Mouse (Mus musculus) midbrain, embryonic 15.5 days (tissue): ENCODE results near the gene Slc29a3. TPM values are rescaled to one million over a fixed set of nuclear protein-coding genes. Genes with fewer than 3 reads are reported as not detected.
A peak's percentile ranks its signal among the peaks of the same experiment; 100 is the strongest.
"Not testable (repeated sequence)": the region's sequence is repeated elsewhere in the genome, so short reads cannot be mapped to it uniquely, and the experiment has no call there.

Experiments
- ATAC-seq: fragments of 200-750 bp; cut with Nextera tagmentation; replicated peaks from 2 replicates; pipeline ENCODE4 v1.8.0; 2017; ENCODE audit warnings: moderate TSS enrichment
- H3K27ac ChIP-seq: fragments of 300-500 bp; sonication (generic); 2 replicates; pipeline ENCODE4 v1.5.1; 2015; ENCODE audit warnings: mild to moderate bottlenecking, inconsistent platforms
- H3K27me3 ChIP-seq: fragments of 300-500 bp; sonication (generic); replicated peaks from 2 replicates; pipeline ENCODE4 v1.6.1; 2015; ENCODE audit warnings: inconsistent platforms
- H3K36me3 ChIP-seq: fragments of 300-500 bp; sonication (generic); replicated peaks from 2 replicates; pipeline ENCODE4 v1.6.1; 2015; ENCODE audit warnings: inconsistent platforms
- H3K4me1 ChIP-seq: fragments of 300-500 bp; sonication (generic); 2 replicates; pipeline ENCODE4 v1.6.1; 2015; ENCODE audit warnings: inconsistent platforms
- H3K4me2 ChIP-seq: fragments of 300-500 bp; sonication (generic); 2 replicates; pipeline ENCODE4 v1.6.1; 2015; ENCODE audit warnings: inconsistent platforms, mild to moderate bottlenecking, moderate library complexity
- H3K4me3 ChIP-seq: fragments of 300-500 bp; sonication (generic); 2 replicates; pipeline ENCODE4 v1.5.1; 2015; ENCODE audit warnings: mild to moderate bottlenecking, inconsistent platforms
- H3K9ac ChIP-seq: fragments of 300-500 bp; sonication (generic); 2 replicates; pipeline ENCODE4 v1.6.1; 2015; ENCODE audit warnings: mild to moderate bottlenecking, inconsistent platforms
- H3K9me3 ChIP-seq: fragments of 300-500 bp; sonication (generic); 2 replicates; pipeline ENCODE4 v1.6.1; 2016; ENCODE audit warnings: inconsistent platforms
- WGBS: fragments of 180-500 bp; shearing (Covaris S2); methylation state at CpG from one replicate; pipeline ENCODE4 v1.1.7; 2015; ENCODE audit warnings: mixed read lengths; 5-methylcytosine and 5-hydroxymethylcytosine counted together
- polyA plus RNA-seq: library from polyadenylated mRNA; unstranded; fragments of >200 nt; fragmentation: Nextera tagmentation; extraction: Ambion mirVana; gene quantifications from 2 replicates; pipeline ENCODE4 v1.2.1, GENCODE M21; 2015

Slc29a3 gene
- polyA plus RNA-seq, 1 experiment from 2014 or later, result 10.7 TPM

DNA sequence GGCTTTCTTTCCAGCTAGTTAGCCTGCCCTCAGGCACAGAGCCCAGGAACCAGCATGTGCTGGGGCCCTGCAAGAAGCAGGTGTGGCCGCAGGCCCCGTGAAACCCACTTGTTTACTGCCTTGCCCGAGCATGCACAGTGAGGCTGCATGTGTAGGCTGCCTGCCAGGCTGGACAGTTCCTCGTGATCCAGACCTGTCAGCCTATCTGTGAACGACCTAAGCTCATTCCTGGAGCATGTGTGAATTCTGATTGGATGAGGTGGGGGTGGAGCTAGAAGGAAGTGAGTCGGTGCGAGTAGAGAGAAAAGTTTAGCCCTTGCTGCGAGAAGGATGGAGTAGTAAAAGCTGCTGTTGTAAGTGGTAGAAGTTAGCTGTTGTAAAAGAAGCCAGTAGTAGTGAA, 40.3 kb downstream of the Slc29a3 start:
- not testable (repeated sequence) for H3K4me2 ChIP-seq, H3K27ac ChIP-seq, H3K4me1 ChIP-seq, H3K9me3 ChIP-seq, H3K4me3 ChIP-seq, H3K9ac ChIP-seq, H3K27me3 ChIP-seq, ATAC-seq
- 69% methylated on average over 8 of the region's 8 CpGs for WGBS
- H3K36me3 ChIP-seq, result peaks cover 14% of the 10 kb centered on the region; the same call in 1 of the 2 replicates

DNA sequence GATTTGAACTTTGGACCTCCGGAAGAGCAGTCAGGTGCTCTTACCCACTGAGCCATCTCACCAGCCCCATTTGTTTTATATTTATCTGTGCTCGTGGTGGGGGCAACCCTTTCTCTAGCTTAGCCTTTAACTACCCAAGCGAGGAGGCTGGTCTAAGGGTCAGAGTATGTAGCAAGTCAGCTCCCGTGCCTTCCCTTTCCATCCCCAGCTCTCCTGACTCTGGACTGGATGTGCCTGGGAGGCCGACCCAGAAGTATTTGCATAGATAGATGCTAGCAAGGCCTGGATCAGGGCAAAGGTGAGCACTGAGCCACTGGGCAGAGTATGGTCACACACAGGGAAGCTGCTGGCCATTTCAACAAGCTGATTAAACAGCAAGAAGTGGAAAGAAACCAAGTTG, 43.8 kb downstream of the Slc29a3 start:
- WGBS, result 77% methylated on average over 5 of the region's 5 CpGs
- Histone ChIP-seq H3K4me1 (no peaks in the 10 kb centered on the region), H3K9ac (no peak overlapping the region), H3K4me3 (no peak overlapping the region), H3K9me3 (no peaks in the 10 kb centered on the region), H3K27ac (no peak overlapping the region), H3K27me3 (no peaks in the 10 kb centered on the region), H3K4me2 (no peak overlapping the region), H3K36me3 (0 out of 2 replicates have a peak, but pooled peaks cover 1% of the 10 kb centered on the region)
- no peak for ATAC-seq

DNA sequence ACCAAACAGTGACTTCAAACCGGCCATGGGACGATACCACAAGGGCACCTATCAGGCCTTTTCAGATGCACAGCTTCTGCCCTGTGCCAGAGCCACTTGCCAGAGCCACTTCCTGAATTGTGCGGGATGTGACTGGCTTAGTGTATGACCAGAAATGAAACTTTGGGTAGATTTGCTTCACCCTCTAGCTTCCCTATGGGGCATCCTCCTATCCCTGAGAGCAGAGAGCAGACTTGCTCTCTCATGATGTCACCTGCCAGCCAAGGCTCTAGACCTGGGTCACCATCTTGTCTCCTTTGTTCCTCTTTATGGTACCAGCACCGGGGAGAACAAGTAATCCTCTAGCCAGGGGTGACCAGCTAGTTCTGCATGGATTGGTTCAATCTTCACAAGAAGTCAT, 46.3 kb downstream of the Slc29a3 start:
- 89% methylated on average over 4 of the region's 4 CpGs for WGBS
- H3K9ac ChIP-seq, result no peak overlapping the region
- H3K27me3 ChIP-seq, result no peaks in the 10 kb centered on the region
- H3K27ac ChIP-seq, result no peak overlapping the region
- no peaks in the 10 kb centered on the region for H3K4me1 ChIP-seq
- H3K4me2 ChIP-seq, result no peak overlapping the region
- H3K36me3 ChIP-seq, result no peaks in the 10 kb centered on the region
- H3K4me3 ChIP-seq, result no peak overlapping the region
- no peak for ATAC-seq
- H3K9me3 ChIP-seq, result no peaks in the 10 kb centered on the region

DNA sequence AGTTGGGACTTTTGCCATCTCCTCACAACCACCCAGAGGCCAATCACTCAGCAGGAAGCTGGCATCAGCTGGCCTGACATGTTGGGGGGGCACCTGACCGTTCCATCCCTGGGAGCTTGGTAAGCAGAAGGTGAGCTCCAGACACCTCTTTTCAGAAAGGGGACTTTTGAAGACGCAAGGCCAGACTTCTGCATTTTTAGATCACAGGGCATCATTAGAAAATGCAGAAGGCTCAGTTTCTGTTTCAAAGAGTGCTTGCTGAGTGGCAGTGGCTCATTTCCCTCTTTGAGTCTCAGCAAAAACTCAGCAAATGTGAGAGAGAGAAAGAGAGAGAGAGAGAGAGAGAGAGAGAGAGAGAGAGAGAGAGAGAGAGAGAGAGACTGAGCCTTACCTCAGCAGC, 47.5 kb downstream of the Slc29a3 start:
- WGBS, result 71% methylated on average over 2 of the region's 2 CpGs
- no peaks in the 10 kb centered on the region for H3K9me3 ChIP-seq
- H3K27me3 ChIP-seq, result no peaks in the 10 kb centered on the region; the same call in 1 of the 2 replicates
- no peaks in the 10 kb centered on the region for H3K4me1 ChIP-seq
- H3K27ac ChIP-seq, result no peak overlapping the region
- no peaks in the 10 kb centered on the region for H3K36me3 ChIP-seq
- H3K4me2 ChIP-seq, result no peak overlapping the region
- ATAC-seq, result no peak
- H3K4me3 ChIP-seq, result no peak overlapping the region
- H3K9ac ChIP-seq, result no peak overlapping the region

DNA sequence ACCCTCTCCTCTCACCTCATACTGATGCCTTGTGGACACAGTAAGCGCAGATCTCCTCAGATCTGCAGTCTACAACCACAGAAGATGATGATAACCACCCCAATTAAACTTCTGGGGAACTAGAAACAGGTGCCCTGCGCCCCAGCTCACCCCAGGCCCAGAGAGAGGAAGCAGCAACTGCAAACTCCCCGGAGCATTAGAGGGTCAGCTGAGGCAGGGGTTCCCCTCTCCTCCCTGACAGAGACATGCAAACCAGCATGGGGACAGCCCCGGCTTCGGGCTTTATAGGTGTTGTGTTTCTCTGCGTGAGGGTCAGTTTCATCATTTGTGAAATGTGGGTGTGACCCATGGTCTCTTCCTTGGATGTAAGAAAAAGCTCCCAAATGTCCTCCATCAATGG, 54.8 kb downstream of the Slc29a3 start:
- H3K4me1 ChIP-seq, result no peaks in the 10 kb centered on the region
- no peak overlapping the region for H3K4me3 ChIP-seq
- no peaks in the 10 kb centered on the region for H3K36me3 ChIP-seq
- no peak overlapping the region for H3K27ac ChIP-seq
- H3K9me3 ChIP-seq, result no peaks in the 10 kb centered on the region
- H3K4me2 ChIP-seq, result no peak overlapping the region
- H3K27me3 ChIP-seq, result peaks cover 6% of the 10 kb centered on the region
- WGBS, result 83% methylated on average over 6 of the region's 6 CpGs
- no peak for ATAC-seq
- no peak overlapping the region for H3K9ac ChIP-seq

DNA sequence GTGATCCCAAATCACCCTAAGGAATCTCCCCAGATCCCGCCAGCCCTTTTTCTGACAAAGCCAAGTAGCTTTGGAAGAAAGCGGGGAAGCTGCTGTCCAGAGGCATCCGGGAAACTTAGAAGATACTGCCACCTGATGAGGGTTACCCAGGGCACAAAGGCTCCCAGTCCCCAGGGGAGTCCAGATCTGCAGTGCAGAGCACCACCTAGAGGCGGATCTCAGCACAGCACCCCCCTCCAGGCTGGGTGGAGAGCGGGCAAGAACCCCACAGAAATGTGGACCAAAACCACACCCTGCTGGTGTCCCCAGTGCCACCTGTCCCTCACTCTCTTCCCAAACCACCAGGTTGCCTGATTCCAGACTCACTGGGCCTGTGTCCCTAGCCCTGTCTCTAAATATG, 55.6 kb downstream of the Slc29a3 start:
- Histone ChIP-seq H3K4me1 (no peaks in the 10 kb centered on the region; the same call in 1 of the 2 replicates), H3K27ac (no peak overlapping the region), H3K4me2 (no peak overlapping the region), H3K27me3 (peaks cover 6% of the 10 kb centered on the region), H3K9ac (no peak overlapping the region), H3K4me3 (no peak overlapping the region), H3K36me3 (no peaks in the 10 kb centered on the region), H3K9me3 (no peaks in the 10 kb centered on the region)
- no peak for ATAC-seq
- WGBS, result 21% methylated on average over 5 of the region's 5 CpGs

DNA sequence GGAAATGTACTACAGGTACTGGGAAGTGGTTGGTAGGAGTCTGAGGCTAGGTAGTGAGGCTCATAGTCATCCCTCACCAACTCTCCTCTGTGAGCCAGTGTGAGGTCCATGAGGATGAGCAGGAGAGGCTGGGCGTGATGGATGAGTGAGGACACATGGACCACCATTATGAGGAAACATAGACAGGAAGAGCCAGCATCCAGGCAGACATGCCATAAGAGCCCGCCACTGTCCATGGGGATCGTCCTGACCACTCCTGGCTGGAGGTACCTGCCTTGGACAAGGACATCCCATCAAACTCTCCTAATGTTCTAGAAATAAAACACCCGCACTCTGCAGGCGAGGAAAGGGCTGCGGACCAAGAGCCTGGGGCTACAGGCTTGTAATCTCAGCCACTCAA, 56.2 kb downstream of the Slc29a3 start, which contains the start of gene Cdh23:
Cdh23 (minus strand) TSS at position 101 of the 400 bp plus-strand sequence.
- H3K4me1 ChIP-seq, result peaks cover 4% of the 10 kb centered on the region; the same call in 1 of the 2 replicates
- H3K27me3 ChIP-seq, result peaks cover 6% of the 10 kb centered on the region
- H3K4me3 ChIP-seq, result no peak within 1 kb of the TSS
- 93% methylated on average over 6 of the region's 6 CpGs for WGBS
- H3K9ac ChIP-seq, result no peak within 1 kb of the TSS
- H3K9me3 ChIP-seq, result no peaks in the 10 kb centered on the region
- H3K4me2 ChIP-seq, result no peak within 1 kb of the TSS
- no peaks in the 10 kb centered on the region for H3K36me3 ChIP-seq
- no peak within 1 kb of the TSS for H3K27ac ChIP-seq
- no peak for ATAC-seq

DNA sequence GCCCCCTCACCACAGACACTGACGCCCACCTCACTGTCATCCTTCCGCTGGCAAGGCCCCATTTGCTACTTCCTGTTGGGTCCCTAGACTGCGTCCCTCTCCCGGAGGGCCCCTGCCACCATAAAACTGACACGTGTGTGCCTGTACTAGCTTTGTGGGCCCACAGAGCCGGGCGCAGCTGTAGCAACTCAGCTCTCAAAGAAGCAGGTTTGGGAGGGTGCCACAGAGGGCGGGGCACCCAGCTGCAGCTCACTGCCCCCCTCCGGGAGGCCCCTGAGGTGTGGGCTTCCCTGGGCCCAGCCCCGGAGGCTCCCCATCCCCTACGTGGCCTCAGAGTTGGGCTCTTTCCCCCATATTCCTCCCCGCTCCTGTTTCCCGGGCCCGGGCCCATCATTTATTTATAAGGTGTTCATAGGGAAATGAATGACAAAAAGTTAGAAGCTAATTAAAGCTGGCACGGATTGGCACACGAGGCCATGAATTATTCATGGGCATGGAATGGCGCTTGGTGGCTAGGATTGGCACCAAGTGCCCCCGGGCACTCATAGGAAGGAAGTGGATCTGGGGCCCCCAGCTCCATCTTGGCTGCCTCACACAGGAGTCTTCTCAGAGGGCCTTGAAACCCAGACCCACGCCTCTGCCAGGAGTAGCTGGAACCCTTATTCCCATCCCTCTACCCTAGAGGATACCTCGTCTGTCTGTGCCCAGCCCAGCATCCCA, 60.8 kb downstream of the Slc29a3 start:
- H3K4me2 ChIP-seq, result no peak overlapping the region
- H3K36me3 ChIP-seq, result no peaks in the 10 kb centered on the region
- H3K27ac ChIP-seq, result no peak overlapping the region
- WGBS, result 69% methylated on average over 20 of the region's 20 CpGs
- peaks cover 6% of the 10 kb centered on the region for H3K4me1 ChIP-seq
- ATAC-seq, result no peak; the same call in 1 of the 2 replicates
- H3K27me3 ChIP-seq, result peaks cover 25% of the 10 kb centered on the region
- no peak overlapping the region for H3K4me3 ChIP-seq
- H3K9me3 ChIP-seq, result no peaks in the 10 kb centered on the region
- no peak overlapping the region for H3K9ac ChIP-seq

DNA sequence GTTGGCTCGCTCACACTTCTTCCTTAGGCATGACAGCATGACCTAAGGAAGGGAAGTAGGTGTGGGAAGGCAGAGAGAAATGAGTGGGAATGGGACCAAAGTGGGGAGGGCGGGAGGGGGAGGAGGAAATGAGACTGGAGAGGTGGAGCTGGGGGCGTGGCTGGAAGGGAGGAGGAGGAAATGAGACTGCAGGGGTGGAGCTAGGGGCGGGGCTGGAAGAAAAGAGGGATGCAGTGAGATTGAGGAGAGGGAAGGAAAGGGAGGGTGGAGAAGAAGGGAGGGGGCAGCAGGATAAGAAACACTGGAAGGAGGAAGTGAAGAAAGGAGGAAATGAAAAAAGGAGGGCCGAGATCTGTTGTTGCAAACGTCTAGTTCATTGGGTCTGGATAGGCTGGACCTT, 61.6 kb downstream of the Slc29a3 start:
- 57% methylated on average over 6 of the region's 6 CpGs for WGBS
- no peak overlapping the region for H3K9ac ChIP-seq
- peaks cover 34% of the 10 kb centered on the region for H3K27me3 ChIP-seq
- no peak for ATAC-seq
- H3K36me3 ChIP-seq, result no peaks in the 10 kb centered on the region
- no peak overlapping the region for H3K4me2 ChIP-seq
- H3K4me1 ChIP-seq, result peaks cover 15% of the 10 kb centered on the region
- no peaks in the 10 kb centered on the region for H3K9me3 ChIP-seq
- H3K4me3 ChIP-seq, result no peak overlapping the region
- H3K27ac ChIP-seq, result no peak overlapping the region

DNA sequence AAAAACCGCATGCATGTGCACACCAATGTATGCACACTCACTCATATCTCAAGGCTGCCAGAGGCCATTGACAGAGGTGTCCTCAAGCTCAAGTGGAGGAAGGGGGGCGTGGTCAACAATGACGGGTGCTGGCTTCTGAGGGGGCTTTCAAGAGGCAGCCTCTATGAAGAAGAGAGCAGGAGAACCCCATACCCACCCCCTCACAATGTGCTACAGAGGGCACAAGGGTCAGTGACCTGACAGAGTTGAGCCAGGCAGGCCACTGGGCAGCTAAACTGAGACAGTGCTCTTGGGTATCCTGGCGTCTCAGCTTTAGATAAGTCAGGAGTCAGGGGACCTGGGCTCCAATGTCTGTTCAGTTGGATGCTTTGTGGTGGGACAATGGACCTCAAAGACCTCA, 63.2 kb downstream of the Slc29a3 start:
- no peak overlapping the region for H3K4me3 ChIP-seq
- 75% methylated on average over 4 of the region's 4 CpGs for WGBS
- no peak overlapping the region for H3K27ac ChIP-seq
- no peak overlapping the region for H3K9ac ChIP-seq
- H3K4me2 ChIP-seq, result no peak overlapping the region
- peaks cover 49% of the 10 kb centered on the region for H3K27me3 ChIP-seq
- H3K9me3 ChIP-seq, result no peaks in the 10 kb centered on the region
- no peaks in the 10 kb centered on the region for H3K36me3 ChIP-seq
- H3K4me1 ChIP-seq, result peaks cover 20% of the 10 kb centered on the region
- ATAC-seq, result no peak

DNA sequence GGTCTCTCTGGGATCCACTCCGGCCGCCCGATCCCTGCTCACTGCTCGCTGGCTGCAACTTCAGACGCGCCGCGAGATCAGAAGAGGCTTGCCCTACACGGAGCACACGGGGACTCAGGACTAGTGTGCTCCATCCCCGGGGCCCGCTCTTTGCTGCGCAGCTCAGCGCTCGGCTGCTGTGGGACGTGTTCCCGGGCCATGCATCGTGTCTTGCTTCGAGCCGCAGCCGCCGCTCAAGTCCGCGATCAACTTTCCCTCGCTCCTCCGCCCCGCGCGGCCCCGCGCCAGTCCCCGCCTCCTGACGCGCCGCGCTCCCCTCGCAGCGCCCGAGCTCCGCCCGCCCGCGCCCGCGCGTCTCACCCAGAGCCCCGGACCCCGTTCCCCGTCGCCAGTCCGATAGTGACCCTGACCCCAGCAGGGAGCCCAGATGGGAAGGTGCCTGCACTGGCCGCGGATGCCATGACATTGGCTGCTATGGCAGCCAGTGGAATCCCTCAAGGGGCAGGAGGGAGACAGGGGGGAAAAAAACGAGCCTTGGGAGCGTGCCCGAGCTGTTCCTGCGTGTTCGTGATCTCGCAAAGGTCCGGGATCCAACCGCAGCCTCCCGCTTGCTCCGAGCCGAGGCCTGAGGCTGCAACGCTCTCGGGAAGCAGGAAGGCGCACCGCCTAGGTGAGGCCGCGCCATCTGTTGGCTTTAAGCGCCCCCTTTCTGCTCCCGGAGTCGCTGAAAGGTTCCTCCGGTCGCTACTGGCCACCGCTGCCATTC, 65.4 kb downstream of the Slc29a3 start:
- Histone ChIP-seq H3K27ac (no peak overlapping the region), H3K4me2 (peak overlapping the region; percentile 99), H3K4me1 (peaks cover 20% of the 10 kb centered on the region), H3K9me3 (no peaks in the 10 kb centered on the region), H3K36me3 (no peaks in the 10 kb centered on the region), H3K4me3 (peak overlapping the region; percentile 59), H3K9ac (peak overlapping the region; percentile 54), H3K27me3 (peaks cover 55% of the 10 kb centered on the region)
- ATAC-seq, result peak; percentile 83
- WGBS, result under 1% methylated on average over 76 of the region's 76 CpGs

DNA sequence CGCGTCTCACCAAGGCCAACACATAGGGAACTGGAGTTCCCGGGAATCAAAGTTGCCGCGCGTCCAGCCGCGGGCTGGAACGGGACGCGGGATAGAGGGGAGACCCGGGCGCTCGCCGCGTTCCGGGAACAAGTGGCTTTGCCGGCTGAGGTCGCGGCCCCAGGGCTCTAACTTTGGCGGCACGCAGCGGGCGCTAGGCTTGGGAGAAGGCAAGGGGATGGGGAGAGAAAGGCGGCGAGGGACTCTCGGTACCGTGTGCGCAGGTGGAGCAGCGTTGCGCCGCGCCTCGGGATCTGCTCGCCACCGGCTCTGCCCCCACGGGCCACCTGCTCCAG, 66.0 kb downstream of the Slc29a3 start:
- WGBS, result 1% methylated on average over 37 of the region's 37 CpGs
- Histone ChIP-seq H3K9ac (peak overlapping the region; percentile 54; the same call in 1 of the 2 replicates), H3K9me3 (no peaks in the 10 kb centered on the region), H3K36me3 (no peaks in the 10 kb centered on the region), H3K4me2 (peak overlapping the region; percentile 99), H3K4me1 (peaks cover 17% of the 10 kb centered on the region), H3K4me3 (peak overlapping the region; percentile 59), H3K27me3 (peaks cover 55% of the 10 kb centered on the region), H3K27ac (no peak overlapping the region)
- no peak for ATAC-seq
